Mouse (Mus musculus) bone marrow, adult 2 months (tissue): ENCODE data around the gene Mvb12b.

Experiments
- CTCF ChIP-seq: fragments of 200-500 bp; IDR thresholded peaks from 2 replicates; pipeline ENCODE4 v1.5.1; 2011; ENCODE audit warnings: low read length, control low read depth; ENCODE audit not compliant: control insufficient read depth, insufficient read depth
- POLR2A ChIP-seq: fragments of 200-500 bp; IDR thresholded peaks from 2 replicates; pipeline ENCODE4 v1.6.1; 2011; ENCODE audit warnings: low read depth, mild to moderate bottlenecking, control low read depth, low read length, borderline replicate concordance; ENCODE audit not compliant: control insufficient read depth

DNA sequence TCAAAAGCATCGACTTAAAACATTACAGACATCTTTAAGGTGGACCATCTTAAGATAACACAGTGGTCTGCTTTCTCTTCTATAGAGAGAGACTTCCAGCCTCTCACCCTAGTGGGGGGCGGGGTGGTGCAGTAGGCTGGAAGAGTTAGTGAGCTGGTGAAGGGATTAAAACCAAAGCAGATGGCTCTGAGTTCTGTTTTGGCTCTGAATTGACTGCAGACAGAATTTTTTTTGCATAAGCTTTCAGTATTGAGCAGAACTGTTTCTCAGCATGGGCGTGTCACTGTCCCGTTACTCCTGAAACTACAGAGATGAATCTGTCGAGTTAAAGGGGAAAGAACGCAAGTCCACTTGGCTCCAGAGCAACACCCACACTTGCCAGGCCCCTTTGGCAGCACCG, 4.6 kb upstream of the Mvb12b start:
- TF ChIP-seq CTCF (no peak), POLR2A (no peak)
